ENCODE assay signal across 9 mouse cellular contexts in the genomic region with DNA sequence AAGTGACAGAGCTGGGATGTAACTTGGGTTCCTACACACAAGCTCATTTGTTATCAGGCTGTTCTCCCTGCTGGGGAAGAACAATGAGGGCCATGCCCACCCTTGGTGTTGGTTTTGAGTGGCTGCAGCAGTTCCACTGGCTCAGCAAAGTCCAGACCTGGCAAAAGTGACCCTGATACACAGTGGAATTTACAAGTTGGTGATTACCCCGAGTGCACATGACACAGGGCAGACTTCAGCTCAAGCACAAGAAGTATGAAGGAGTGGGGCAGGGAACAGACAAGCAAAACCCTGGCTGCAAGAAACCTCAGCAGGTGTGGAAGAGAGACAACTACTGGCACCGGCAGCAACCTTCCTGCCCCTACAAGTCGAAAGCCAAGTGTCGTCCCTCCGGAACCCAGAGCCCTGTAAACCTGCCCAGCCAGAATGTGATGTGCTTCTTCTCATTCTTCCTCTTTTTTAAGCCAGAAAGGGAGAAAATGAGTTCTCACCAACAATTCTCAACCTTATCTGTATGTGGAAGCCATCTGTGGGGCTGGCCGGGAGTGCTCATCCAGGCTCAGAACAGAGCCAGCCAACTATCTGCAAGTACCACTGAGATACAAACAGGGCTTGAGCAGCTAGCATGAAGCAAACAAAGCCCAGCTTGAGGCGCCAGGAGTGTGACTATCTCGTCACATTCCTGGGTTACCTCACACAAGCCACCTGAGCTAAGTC. TPM values are rescaled to one million over a fixed set of nuclear protein-coding genes. Genes with fewer than 3 reads are reported as not detected.
DNase-seq lines count a peak whose midpoint lies in the region; ATAC-seq and TF ChIP-seq lines count a peak whose summit lies in the region.
"Had no signal": no experiment of that assay in that cellular context is flagged by ENCODE, and none has a peak within 500 bp of the region (broad histone marks: within the 10 kb centered on the region; RNA-seq: fewer than 3 reads in every experiment).

No protein-coding gene starts in this region.

- peaks cover 67% of the 10 kb centered on the region for H3K4me1 ChIP-seq in kidney, adult 2 months (ENCODE audit: control insufficient read depth, insufficient read depth, low read length)

- TF ChIP-seq CTCF in kidney, adult 2 months (conservative IDR thresholded peaks at IDR 0.05; ENCODE audit: insufficient read depth, insufficient read length, low read depth, low read length) = no peak

- TF ChIP-seq POLR2A in kidney, adult 2 months (IDR thresholded peaks at IDR 0.05; ENCODE audit: low read depth, low read length) = no peak

- peak; percentile 60 for ATAC-seq in common myeloid progenitor, adult 5-6 weeks (replicated peaks; ENCODE audit: low read depth, poor library complexity, severe bottlenecking)
- peak; percentile 82 for ATAC-seq in megakaryocyte progenitor cell, adult 5-6 weeks (replicated peaks; ENCODE audit: poor library complexity)
- ATAC-seq: Patski had no signal

- no peaks in the 10 kb centered on the region for H3K27me3 ChIP-seq in kidney, adult 2 months (replicated peaks; ENCODE audit: control insufficient read depth, insufficient read depth, low read length)
- H3K27me3 ChIP-seq: Patski had no signal

- peaks cover 2% of the 10 kb centered on the region; the same call in 1 of the 2 replicates for H3K36me3 ChIP-seq in kidney, adult 2 months (ENCODE audit: control insufficient read depth, insufficient read depth, low read length)

- 32% methylated on average over 8 of the region's 8 CpGs for WGBS in kidney, adult 2 months

- peak overlapping the region; percentile 86 for H3K27ac ChIP-seq in kidney, adult 2 months (ENCODE audit: insufficient read depth, low read depth, low read length)

- H3K4me3 ChIP-seq in kidney, adult 2 months (ENCODE audit: insufficient read depth, low read depth, low read length) = no peak overlapping the region

- DNase-seq in kidney, adult 11 months = peak; percentile 82
- DNase-seq in kidney, postnatal 4 days = no peak
- DNase-seq in kidney, adult 2 months = peak; percentile 90
- no peak for DNase-seq in MN1 (ENCODE audit: low spot score)
- no peak for DNase-seq in embryo, embryonic 10.5 days (ENCODE audit: low spot score)
- no peak for DNase-seq in gastrocnemius, postnatal 4 days (ENCODE audit: low spot score in 2 of 2)

RNA-seq across cellular contexts. Expression of a gene that starts 8.3 kb away (rescaled TPM):
- 6.3 TPM in 1 of 2 replicates, not detected in the other for total RNA-seq in common myeloid progenitor, adult 5-6 weeks (2017)
- polyA plus RNA-seq in kidney, adult 2 months (2012; rRNA removed) = 0.48 and 0.49 TPM in 2 replicates
- not detected in 2 replicates for total RNA-seq in megakaryocyte progenitor cell, adult 5-6 weeks (2015)
- 0.37 and 0.47 TPM in 2 replicates for total RNA-seq in megakaryocyte progenitor cell, adult 5-6 weeks (2017)
- total RNA-seq in gastrocnemius, postnatal 4 days (2021) = not detected

RNA-seq across cellular contexts. Expression of a gene that starts 9.7 kb away (rescaled TPM):
- 30.3 and 35.3 TPM in 2 replicates for total RNA-seq in common myeloid progenitor, adult 5-6 weeks (2017)
- 25.9 and 29.0 TPM in 2 replicates for polyA plus RNA-seq in kidney, adult 2 months (2012; rRNA removed)
- 31.7 and 40.1 TPM in 2 replicates for total RNA-seq in megakaryocyte progenitor cell, adult 5-6 weeks (2015)
- 28.9 and 30.4 TPM in 2 replicates for total RNA-seq in megakaryocyte progenitor cell, adult 5-6 weeks (2017)
- total RNA-seq in gastrocnemius, postnatal 4 days (2021) = 10 to 100 TPM; 20.6 to 21.6 TPM

RNA-seq across cellular contexts. Expression of a gene that starts 16.1 kb away (rescaled TPM):
- 75.8 and 87.2 TPM in 2 replicates for total RNA-seq in common myeloid progenitor, adult 5-6 weeks (2017)
- 445 and 472 TPM in 2 replicates for polyA plus RNA-seq in kidney, adult 2 months (2012; rRNA removed)
- 129 and 135 TPM in 2 replicates for total RNA-seq in megakaryocyte progenitor cell, adult 5-6 weeks (2015)
- total RNA-seq in megakaryocyte progenitor cell, adult 5-6 weeks (2017) = 101 and 105 TPM in 2 replicates
- 10 to 100 TPM; 76.7 to 79.7 TPM for total RNA-seq in gastrocnemius, postnatal 4 days (2021)

RNA-seq across cellular contexts. Expression of a gene that starts 17.9 kb away (rescaled TPM):
- total RNA-seq in common myeloid progenitor, adult 5-6 weeks (2017) = 23.7 and 25.9 TPM in 2 replicates
- polyA plus RNA-seq in kidney, adult 2 months (2012; rRNA removed) = 3.7 and 6.2 TPM in 2 replicates
- 10.4 and 11.1 TPM in 2 replicates for total RNA-seq in megakaryocyte progenitor cell, adult 5-6 weeks (2015)
- total RNA-seq in megakaryocyte progenitor cell, adult 5-6 weeks (2017) = 11.5 and 13.6 TPM in 2 replicates
- 1 to 10 TPM; 1.0 to 1.1 TPM for total RNA-seq in gastrocnemius, postnatal 4 days (2021)

RNA-seq across cellular contexts. Expression of a gene that starts 29.7 kb away (rescaled TPM):
- total RNA-seq in common myeloid progenitor, adult 5-6 weeks (2017) = not detected in 2 replicates
- 0.14 and 0.34 TPM in 2 replicates for polyA plus RNA-seq in kidney, adult 2 months (2012; rRNA removed)
- total RNA-seq in megakaryocyte progenitor cell, adult 5-6 weeks (2015) = not detected in 2 replicates
- total RNA-seq in megakaryocyte progenitor cell, adult 5-6 weeks (2017) = not detected in 2 replicates
- total RNA-seq in gastrocnemius, postnatal 4 days (2021) = 1 to 10 TPM; 1.9 to 2.2 TPM
- polyA plus RNA-seq: Patski had no signal

Comparison
In these comparisons a context has a peak if more than half of its experiments do, and no peak if none do; other contexts are left out.
1. DNase-seq: peak in kidney, adult 11 months (single experiment) and kidney, adult 2 months (single experiment); none in kidney, postnatal 4 days (0 of 2), MN1 (single experiment), embryo, embryonic 10.5 days (single experiment) and gastrocnemius, postnatal 4 days (0 of 2).